Mouse (Mus musculus): Measurements from ENCODE around the gene Mboat1.

Mboat1 gene

GRCm38 (mm10) chr13:30136243-30136922, at the start of gene Mboat1:
Mboat1 (plus strand) TSS chr13:30136489.
- peak; percentile 76 for DNase-seq (ENCODE audit: low read depth)

- DNase-seq (ENCODE audit: low read depth), result peak; percentile 66
Observed at GRCm38 (mm10) chr13:30093086-30093485, 43.2 kb upstream of the Mboat1 start.

- no peak for DNase-seq (ENCODE audit: low read depth)
Observed at GRCm38 (mm10) chr13:30095851-30096250, 40.4 kb upstream of the Mboat1 start.

GRCm38 (mm10) chr13:30096536-30096935, 39.8 kb upstream of the Mboat1 start:
- no peak for DNase-seq (ENCODE audit: low read depth)

GRCm38 (mm10) chr13:30109001-30109600, 27.2 kb upstream of the Mboat1 start:
- no peak for DNase-seq (ENCODE audit: low read depth)

- DNase-seq (ENCODE audit: low read depth), result no peak
Observed at GRCm38 (mm10) chr13:30115792-30116191, 20.5 kb upstream of the Mboat1 start.

- no peak for DNase-seq (ENCODE audit: low read depth)
Observed at GRCm38 (mm10) chr13:30136923-30137629, 787 bp downstream of the Mboat1 start.

GRCm38 (mm10) chr13:30137951-30138350, 1.7 kb downstream of the Mboat1 start:
- DNase-seq (ENCODE audit: low read depth), result no peak

- no peak for DNase-seq (ENCODE audit: low read depth)
Observed at GRCm38 (mm10) chr13:30140149-30140548, 3.9 kb downstream of the Mboat1 start.

- DNase-seq (ENCODE audit: low read depth), result no peak
Observed at GRCm38 (mm10) chr13:30140646-30141045, 4.4 kb downstream of the Mboat1 start.

GRCm38 (mm10) chr13:30141996-30142395, 5.7 kb downstream of the Mboat1 start:
- no peak for DNase-seq (ENCODE audit: low read depth)

GRCm38 (mm10) chr13:30146468-30146867, 10.2 kb downstream of the Mboat1 start:
- no peak for DNase-seq (ENCODE audit: low read depth)

GRCm38 (mm10) chr13:30154264-30154663, 18.0 kb downstream of the Mboat1 start:
- DNase-seq (ENCODE audit: low read depth), result peak; percentile 50

- DNase-seq (ENCODE audit: low read depth), result no peak
Observed at GRCm38 (mm10) chr13:30159626-30160025, 23.3 kb downstream of the Mboat1 start.

GRCm38 (mm10) chr13:30163521-30163920, 27.2 kb downstream of the Mboat1 start:
- no peak for DNase-seq (ENCODE audit: low read depth)

GRCm38 (mm10) chr13:30166138-30167090, 30.1 kb downstream of the Mboat1 start:
- DNase-seq (ENCODE audit: low read depth), result peak; percentile 86

GRCm38 (mm10) chr13:30167499-30167898, 31.2 kb downstream of the Mboat1 start:
- peak; percentile 46 for DNase-seq (ENCODE audit: low read depth)

GRCm38 (mm10) chr13:30168803-30169202, 32.5 kb downstream of the Mboat1 start:
- peak; percentile 67 for DNase-seq (ENCODE audit: low read depth)

GRCm38 (mm10) chr13:30170061-30170460, 33.8 kb downstream of the Mboat1 start:
- DNase-seq (ENCODE audit: low read depth), result no peak

GRCm38 (mm10) chr13:30174586-30174985, 38.3 kb downstream of the Mboat1 start:
- peak; percentile 60 for DNase-seq (ENCODE audit: low read depth)

GRCm38 (mm10) chr13:30177356-30177755, 41.1 kb downstream of the Mboat1 start:
- no peak for DNase-seq (ENCODE audit: low read depth)

GRCm38 (mm10) chr13:30185549-30185948, 49.3 kb downstream of the Mboat1 start:
- no peak for DNase-seq (ENCODE audit: low read depth)

All from naive thymus-derived CD4-positive, alpha-beta T cell, adult 2 months (primary cell).